Mouse (Mus musculus) neural tube, embryonic 14.5 days (tissue): Measurements from ENCODE around the gene Asic2. TPM values are rescaled to one million over a fixed set of nuclear protein-coding genes. Genes with fewer than 3 reads are reported as not detected.

Experiments
- ATAC-seq: fragments of 200-750 bp; cut with Nextera tagmentation; 2 replicates; pipeline ENCODE4 v1.8.0; 2017; ENCODE audit warnings: low read depth, mild to moderate bottlenecking, moderate TSS enrichment, moderate library complexity
- H3K27ac ChIP-seq: fragments of 300-500 bp; sonication (generic); 2 replicates; pipeline ENCODE4 v1.5.1; 2014; ENCODE audit warnings: low read depth, mild to moderate bottlenecking, control low read depth, low read length, moderate library complexity, mixed read lengths
- H3K27me3 ChIP-seq: fragments of 300-500 bp; sonication (generic); 2 replicates; pipeline ENCODE4 v1.6.1; 2014; ENCODE audit warnings: low read length; ENCODE audit not compliant: control insufficient read depth, insufficient read depth
- H3K36me3 ChIP-seq: fragments of 300-500 bp; sonication (generic); 2 replicates; pipeline ENCODE4 v1.6.1; 2014; ENCODE audit warnings: low read length, mixed read lengths; ENCODE audit not compliant: control insufficient read depth, insufficient read depth
- H3K4me1 ChIP-seq: fragments of 300-500 bp; sonication (generic); 2 replicates; pipeline ENCODE4 v1.6.1; 2014; ENCODE audit warnings: low read length; ENCODE audit not compliant: control insufficient read depth, insufficient read depth
- H3K4me2 ChIP-seq: fragments of 300-500 bp; sonication (generic); 2 replicates; pipeline ENCODE4 v1.6.1; 2014; ENCODE audit warnings: mild to moderate bottlenecking, low read depth, low read length, control low read depth
- H3K4me3 ChIP-seq: fragments of 300-500 bp; sonication (generic); 2 replicates; pipeline ENCODE4 v1.5.1; 2014; ENCODE audit warnings: low read depth, low read length, control low read depth, mixed read lengths
- H3K9ac ChIP-seq: fragments of 300-500 bp; sonication (generic); replicated peaks from 2 replicates; pipeline ENCODE4 v1.6.1; 2014; ENCODE audit warnings: low read depth, mild to moderate bottlenecking, control low read depth, low read length, mixed read lengths
- H3K9me3 ChIP-seq: fragments of 300-500 bp; sonication (generic); 2 replicates; pipeline ENCODE4 v1.6.1; 2016; ENCODE audit warnings: low read length; ENCODE audit not compliant: control insufficient read depth
- WGBS: fragments of 180-500 bp; shearing (Covaris S2); extraction: QIAGEN DNeasy Blood & Tissue Kit; methylation state at CpG from one replicate; pipeline ENCODE4 v1.1.7; 2014; 5-methylcytosine and 5-hydroxymethylcytosine counted together
- polyA plus RNA-seq: library from polyadenylated mRNA; unstranded; fragments of >200 nt; fragmentation: Nextera tagmentation; extraction: Ambion mirVana; gene quantifications from 2 replicates; pipeline ENCODE4 v1.2.1, GENCODE M21; 2014

The Asic2 gene
- polyA plus RNA-seq, 1 experiment from 2014 or later, result 16.2 TPM

DNA sequence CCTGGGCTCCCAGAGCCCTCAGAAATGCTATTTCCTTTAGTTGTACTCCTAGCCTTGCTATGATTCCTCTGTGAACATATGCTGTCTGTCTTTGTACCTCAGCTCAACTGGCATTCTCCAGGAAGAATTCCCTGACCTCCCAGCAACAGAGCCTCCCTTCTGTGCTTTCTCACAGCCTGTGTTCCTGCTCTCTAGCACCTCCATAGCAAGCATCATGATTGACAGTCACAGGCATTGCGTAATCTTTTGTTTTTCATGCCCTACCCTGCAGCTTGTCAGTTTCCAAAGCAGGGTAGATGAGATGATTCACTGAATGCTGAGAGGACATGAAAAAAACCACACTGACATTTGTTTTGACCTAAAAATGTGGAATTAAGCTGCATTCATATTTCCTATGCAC lies 445.3 kb downstream of the Asic2 start:
- Histone ChIP-seq H3K9me3 (no peaks in the 10 kb centered on the region), H3K4me2 (no peak overlapping the region), H3K4me3 (no peak overlapping the region), H3K36me3 (no peaks in the 10 kb centered on the region), H3K27ac (no peak overlapping the region), H3K9ac (no peak overlapping the region), H3K27me3 (no peaks in the 10 kb centered on the region; the same call in 1 of the 2 replicates), H3K4me1 (0 out of 2 replicates have a peak, but pooled peaks cover 14% of the 10 kb centered on the region)
- WGBS, result 65% methylated on average over 1 of the region's 1 CpGs
- no peak for ATAC-seq

DNA sequence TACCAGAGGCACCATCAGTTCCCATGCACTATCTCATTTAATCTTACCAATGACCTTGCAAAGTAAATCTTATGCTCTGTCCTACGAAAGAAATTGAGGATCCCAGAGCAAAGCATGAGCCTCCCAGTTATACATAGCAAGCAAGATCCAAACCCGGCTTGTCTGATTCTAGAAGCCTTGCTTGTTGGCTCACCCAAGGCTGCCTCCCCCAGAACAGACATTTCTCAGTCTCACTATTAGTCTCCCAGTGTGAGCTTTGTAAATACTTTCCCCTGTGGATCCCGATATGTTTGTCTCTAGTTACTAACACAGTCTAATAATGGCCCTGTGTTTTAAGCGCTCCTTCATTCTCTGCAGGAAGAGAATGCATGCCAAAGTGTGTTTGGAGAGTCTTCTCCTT lies 446.4 kb downstream of the Asic2 start:
- Histone ChIP-seq H3K27ac (no peak overlapping the region), H3K4me2 (no peak overlapping the region), H3K9me3 (no peaks in the 10 kb centered on the region), H3K9ac (no peak overlapping the region), H3K4me3 (no peak overlapping the region), H3K27me3 (no peaks in the 10 kb centered on the region; the same call in 1 of the 2 replicates), H3K4me1 (0 out of 2 replicates have a peak, but pooled peaks cover 16% of the 10 kb centered on the region), H3K36me3 (no peaks in the 10 kb centered on the region)
- 78% methylated on average over 4 of the region's 4 CpGs for WGBS
- no peak for ATAC-seq

DNA sequence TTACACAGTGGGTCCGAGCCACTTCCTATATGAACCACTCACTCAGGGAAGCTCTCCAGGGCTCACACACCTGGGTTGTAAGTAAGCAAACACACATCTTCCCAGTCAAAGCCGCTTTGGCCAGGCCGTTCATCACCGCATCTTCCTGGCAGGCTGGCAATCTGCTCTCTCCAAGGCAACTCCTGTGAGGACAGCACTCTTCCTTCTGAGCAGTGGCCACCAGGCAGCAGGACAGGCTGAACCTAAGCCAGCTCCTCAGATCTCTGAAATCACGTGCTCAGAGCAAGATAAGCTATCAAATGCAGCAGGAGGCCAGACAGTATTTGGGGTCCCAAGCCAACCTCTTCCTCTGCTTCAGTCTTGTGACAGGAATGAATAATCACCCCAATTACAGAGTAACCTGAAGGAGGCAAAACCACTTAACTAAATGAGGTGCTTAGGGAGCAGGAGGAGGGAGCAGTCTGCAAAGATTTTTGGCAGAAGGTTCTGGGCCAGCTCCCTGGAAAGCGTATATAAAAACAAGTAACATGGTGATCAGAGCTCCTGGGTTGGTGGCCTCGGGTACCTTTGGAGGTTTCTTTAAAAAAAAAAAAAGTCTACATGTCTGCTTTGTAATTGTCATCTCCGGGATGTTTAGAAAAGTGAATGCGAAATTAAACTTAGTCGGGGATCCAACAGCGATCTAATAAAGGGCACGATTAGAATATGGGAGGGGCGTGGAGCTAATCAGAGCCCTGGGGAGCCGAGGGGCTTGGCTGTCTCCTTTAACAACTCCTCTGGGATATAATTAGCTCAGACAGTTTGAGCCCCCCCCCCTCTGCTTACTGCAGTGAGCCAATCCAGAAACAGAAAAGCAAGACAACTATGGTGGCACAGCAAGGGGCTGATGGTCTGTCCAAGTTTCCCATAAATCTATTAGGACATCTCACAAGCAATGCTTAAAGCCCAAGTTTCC lies 450.0 kb downstream of the Asic2 start:
- H3K4me1 ChIP-seq, result 0 out of 2 replicates have a peak, but pooled peaks cover 16% of the 10 kb centered on the region
- no peak overlapping the region; the same call in 1 of the 2 replicates for H3K27ac ChIP-seq
- no peak overlapping the region for H3K4me2 ChIP-seq
- WGBS, result 26% methylated on average over 14 of the region's 14 CpGs
- no peak overlapping the region for H3K4me3 ChIP-seq
- no peaks in the 10 kb centered on the region for H3K36me3 ChIP-seq
- no peaks in the 10 kb centered on the region for H3K9me3 ChIP-seq
- no peak overlapping the region for H3K9ac ChIP-seq
- no peaks in the 10 kb centered on the region for H3K27me3 ChIP-seq
- peak; percentile 65 for ATAC-seq

DNA sequence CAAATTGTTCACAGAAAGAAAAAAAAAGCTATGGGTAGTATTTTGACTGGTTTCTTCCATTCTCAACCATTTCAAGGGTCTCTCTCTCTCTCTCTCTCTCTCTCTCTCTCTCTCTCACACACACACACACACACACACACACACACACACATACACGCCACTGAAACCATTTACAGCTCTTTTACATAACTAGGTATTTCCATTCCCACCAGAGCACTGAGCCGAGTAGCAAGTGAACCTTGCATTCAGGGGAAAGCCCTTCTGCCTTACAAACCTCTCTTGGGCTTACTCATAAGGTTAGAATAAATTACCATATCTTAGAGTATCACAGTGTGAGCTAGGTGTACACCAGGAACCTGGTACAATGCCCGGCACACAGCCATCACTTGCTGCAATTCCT lies 452.5 kb downstream of the Asic2 start:
- WGBS, result 68% methylated on average over 3 of the region's 3 CpGs
- Histone ChIP-seq H3K27ac (no peak overlapping the region), H3K4me3 (no peak overlapping the region), H3K27me3 (no peaks in the 10 kb centered on the region), H3K9me3 (no peaks in the 10 kb centered on the region), H3K4me1 (0 out of 2 replicates have a peak, but pooled peaks cover 16% of the 10 kb centered on the region), H3K36me3 (no peaks in the 10 kb centered on the region), H3K9ac (no peak overlapping the region), H3K4me2 (no peak overlapping the region)
- no peak for ATAC-seq

DNA sequence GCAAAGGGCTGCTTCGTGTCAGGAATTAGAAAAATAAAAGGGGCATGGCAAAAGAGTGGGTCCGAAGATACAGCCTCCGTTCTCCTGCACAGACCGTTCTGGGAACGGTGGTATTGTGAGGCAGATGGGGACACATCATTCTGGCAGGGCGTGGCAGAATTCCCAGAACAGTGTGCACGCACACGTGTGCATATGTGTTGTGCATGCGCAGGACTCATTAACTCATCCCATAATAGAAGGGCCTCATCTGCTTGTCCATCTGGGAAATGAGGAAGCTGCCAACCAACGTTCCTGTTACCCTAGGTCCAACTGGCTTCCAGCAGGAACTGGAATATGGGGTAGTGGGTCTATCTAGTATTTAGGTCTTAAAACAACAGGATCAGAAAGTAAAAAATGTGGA lies 455.8 kb downstream of the Asic2 start:
- H3K27ac ChIP-seq, result no peak overlapping the region
- no peak for ATAC-seq
- H3K9me3 ChIP-seq, result no peaks in the 10 kb centered on the region
- H3K4me2 ChIP-seq, result no peak overlapping the region
- H3K4me3 ChIP-seq, result no peak overlapping the region
- H3K27me3 ChIP-seq, result no peaks in the 10 kb centered on the region
- H3K36me3 ChIP-seq, result no peaks in the 10 kb centered on the region
- WGBS, result 57% methylated on average over 10 of the region's 10 CpGs
- H3K9ac ChIP-seq, result no peak overlapping the region
- no peaks in the 10 kb centered on the region for H3K4me1 ChIP-seq

DNA sequence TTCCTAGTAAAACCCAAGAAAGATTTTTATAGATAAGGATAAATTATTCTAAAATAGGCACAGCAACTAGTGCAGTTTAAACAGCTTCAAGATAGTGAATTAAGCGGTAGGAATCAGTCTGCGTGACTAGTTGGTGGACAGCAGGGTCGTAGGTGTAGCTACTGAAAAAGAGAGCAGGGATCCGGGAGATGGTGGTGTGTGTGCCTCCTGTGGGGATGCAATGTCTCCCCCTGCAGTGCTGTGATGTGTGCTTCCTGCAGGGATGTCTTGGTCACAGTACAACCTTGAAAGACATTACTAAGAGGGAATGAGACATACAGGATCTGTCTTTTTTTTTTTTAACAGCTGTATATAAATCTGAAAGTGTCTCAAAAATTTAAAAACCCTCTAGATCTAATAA lies 456.9 kb downstream of the Asic2 start:
- Histone ChIP-seq H3K36me3 (no peaks in the 10 kb centered on the region), H3K4me3 (no peak overlapping the region), H3K27ac (no peak overlapping the region), H3K27me3 (no peaks in the 10 kb centered on the region), H3K9me3 (no peaks in the 10 kb centered on the region), H3K9ac (no peak overlapping the region), H3K4me1 (no peaks in the 10 kb centered on the region), H3K4me2 (no peak overlapping the region)
- no peak for ATAC-seq
- 60% methylated on average over 4 of the region's 4 CpGs for WGBS

DNA sequence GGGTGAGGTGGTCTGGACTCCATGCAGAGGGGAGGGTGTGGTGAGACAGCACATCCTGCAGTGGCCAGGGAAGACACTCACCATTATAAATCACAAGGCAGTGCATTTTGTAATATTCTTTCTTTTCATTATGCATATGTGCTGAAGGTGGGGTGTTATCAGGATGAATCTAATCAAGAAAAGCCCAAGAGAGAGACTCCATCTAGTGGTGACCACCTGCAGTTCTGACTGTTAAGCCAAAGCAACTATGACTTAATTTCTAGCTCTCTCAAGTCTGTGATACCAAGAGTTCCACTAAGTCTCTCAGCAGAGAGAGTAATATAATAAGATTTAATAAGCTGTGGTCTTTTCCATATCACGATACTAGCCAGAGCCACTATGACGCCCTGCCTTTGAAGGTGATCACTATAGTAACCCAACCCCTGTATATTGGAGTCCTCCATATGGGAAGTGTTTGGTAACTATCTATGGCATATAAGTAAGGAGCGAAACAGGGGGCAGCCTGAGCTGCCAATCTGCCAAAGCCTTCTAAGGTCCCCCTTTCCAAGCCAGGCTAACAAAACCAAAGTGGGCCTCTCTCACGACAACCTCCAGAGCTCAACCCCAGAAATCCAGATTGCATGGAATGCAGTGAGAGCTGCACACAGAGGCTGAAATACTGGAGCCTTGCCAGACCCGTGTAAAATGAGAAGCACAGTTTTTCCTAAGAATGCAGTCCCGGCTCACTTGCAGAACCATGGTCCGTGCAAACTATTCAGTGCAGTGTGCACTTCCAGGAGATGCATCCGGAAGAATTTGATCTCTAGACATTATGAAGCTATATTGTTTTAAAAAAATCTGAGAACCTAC lies 459.6 kb downstream of the Asic2 start:
- no peaks in the 10 kb centered on the region for H3K9me3 ChIP-seq
- H3K9ac ChIP-seq, result no peak overlapping the region
- no peaks in the 10 kb centered on the region for H3K36me3 ChIP-seq
- no peaks in the 10 kb centered on the region for H3K27me3 ChIP-seq
- no peak overlapping the region for H3K4me3 ChIP-seq
- H3K4me1 ChIP-seq, result no peaks in the 10 kb centered on the region
- ATAC-seq, result no peak
- H3K27ac ChIP-seq, result no peak overlapping the region
- WGBS, result 64% methylated on average over 8 of the region's 8 CpGs
- H3K4me2 ChIP-seq, result no peak overlapping the region

DNA sequence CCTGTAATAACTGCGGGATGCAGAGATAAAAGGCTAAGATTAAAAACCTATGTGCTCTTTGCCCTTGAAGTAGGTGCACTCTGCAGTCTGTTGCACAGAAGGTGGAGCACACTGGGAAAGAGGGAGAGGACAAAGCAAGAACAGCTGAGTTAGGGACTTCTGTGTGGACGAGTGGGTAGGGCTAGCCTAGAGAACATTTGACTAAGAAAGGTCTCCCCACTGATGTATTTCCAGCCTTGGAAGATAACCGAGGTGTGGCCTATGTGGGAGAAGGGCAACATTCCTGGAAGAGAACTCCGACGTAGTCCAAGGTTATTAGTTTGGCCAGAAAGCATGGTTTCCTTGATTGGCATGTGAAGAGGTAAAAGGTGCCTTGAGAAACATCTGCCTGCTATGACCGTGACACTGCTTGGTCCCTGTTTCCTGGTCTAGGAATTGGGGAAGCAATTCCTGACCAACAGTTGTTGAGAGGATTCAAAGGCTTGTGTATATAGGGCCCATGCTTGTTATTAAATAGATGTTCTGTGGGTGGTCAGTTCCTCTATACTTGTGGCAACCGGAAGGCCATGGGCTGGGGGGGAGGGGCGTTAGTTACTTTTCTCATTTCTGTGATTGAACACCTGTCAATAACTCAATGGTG lies 463.3 kb downstream of the Asic2 start:
- Histone ChIP-seq H3K4me2 (no peak overlapping the region), H3K27ac (no peak overlapping the region), H3K27me3 (no peaks in the 10 kb centered on the region), H3K4me1 (0 out of 2 replicates have a peak, but pooled peaks cover 4% of the 10 kb centered on the region), H3K4me3 (no peak overlapping the region), H3K9me3 (no peaks in the 10 kb centered on the region), H3K9ac (no peak overlapping the region), H3K36me3 (no peaks in the 10 kb centered on the region)
- ATAC-seq, result no peak
- WGBS, result 87% methylated on average over 8 of the region's 8 CpGs
